Mouse (Mus musculus): ENCODE results near the gene Zfp763. TPM values are rescaled to one million over a fixed set of nuclear protein-coding genes. Genes with fewer than 3 reads are reported as not detected.
A peak's percentile ranks its signal among the peaks of the same experiment; 100 is the strongest.

The Zfp763 gene
- polyA plus RNA-seq, 1 experiment = 1.1 TPM

DNA sequence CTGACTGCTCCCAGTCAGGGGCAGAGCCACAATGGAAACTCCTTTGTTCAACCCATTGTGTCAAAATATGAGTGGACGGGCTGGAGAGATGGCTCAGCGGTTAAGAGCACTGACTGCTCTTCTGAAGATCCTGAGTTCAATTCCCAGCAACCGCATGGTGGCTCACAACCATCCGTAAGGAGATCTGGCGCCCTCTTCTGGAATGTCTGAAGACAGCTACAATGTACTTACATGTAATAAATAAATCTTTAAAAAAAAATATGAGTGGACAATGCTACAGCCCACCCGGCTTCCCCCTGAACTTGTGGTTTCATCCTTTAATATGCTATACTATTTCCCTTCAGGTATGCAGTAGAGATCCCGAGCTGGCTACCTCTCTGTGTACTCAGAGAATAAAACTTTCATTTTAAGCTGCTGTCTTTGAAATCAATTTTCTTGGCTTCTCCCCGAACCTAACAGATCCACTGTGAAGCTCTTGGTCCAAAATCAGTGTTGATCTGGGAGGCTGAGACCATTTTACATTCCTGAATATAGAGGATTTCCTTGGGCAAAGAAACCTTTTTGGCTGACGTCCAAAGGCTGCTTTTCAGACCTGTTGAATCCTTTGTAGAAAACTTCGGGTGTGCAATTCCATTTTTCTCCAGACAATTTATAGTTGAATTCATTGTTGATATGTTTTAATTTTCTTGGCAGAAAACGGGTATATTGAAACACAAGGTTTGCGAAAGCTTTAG, 41.1 kb downstream of the Zfp763 start:
- peak; percentile 11 for DNase-seq
- WGBS = 59% methylated on average over 12 of the region's 12 CpGs
- H3K4me1 ChIP-seq (ENCODE audit: control insufficient read depth, insufficient read depth, low read length) = no peaks in the 10 kb centered on the region; the same call in 1 of the 2 replicates
- TF ChIP-seq POLR2A (IDR thresholded peaks at IDR 0.05; ENCODE audit: borderline replicate concordance, extremely low read depth, low read depth, low read length) (no peak), CTCF (IDR thresholded peaks at IDR 0.05; ENCODE audit: insufficient read depth, low read length) (no peak)
- no peak overlapping the region for H3K4me3 ChIP-seq (replicated peaks; ENCODE audit: extremely low read depth, low read depth, low read length)

DNA sequence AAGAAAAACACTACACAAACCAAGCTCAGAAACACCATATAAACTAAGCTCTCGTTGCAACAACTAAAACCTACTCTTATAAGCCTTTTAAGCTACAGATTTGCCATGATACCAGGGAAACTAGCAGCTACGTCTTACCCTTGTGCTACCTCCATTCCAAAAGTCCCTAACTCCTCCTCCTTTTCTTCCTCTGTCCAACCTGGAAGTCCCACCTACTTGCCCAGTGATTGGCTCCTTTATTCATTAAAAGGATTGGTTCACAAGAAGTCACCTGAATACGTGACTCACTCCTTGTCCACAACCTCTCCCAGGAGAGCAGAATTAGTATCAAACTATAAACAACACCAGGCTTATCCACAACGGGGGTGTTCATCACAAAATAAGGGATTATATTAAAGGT, 46.9 kb downstream of the Zfp763 start:
- TF ChIP-seq POLR2A (IDR thresholded peaks at IDR 0.05; ENCODE audit: borderline replicate concordance, extremely low read depth, low read depth, low read length) (no peak), CTCF (IDR thresholded peaks at IDR 0.05; ENCODE audit: insufficient read depth, low read length) (no peak)
- Histone ChIP-seq H3K4me1 (ENCODE audit: control insufficient read depth, insufficient read depth, low read length) (no peaks in the 10 kb centered on the region), H3K4me3 (replicated peaks; ENCODE audit: extremely low read depth, low read depth, low read length) (no peak overlapping the region)
- 77% methylated on average over 4 of the region's 4 CpGs for WGBS
- no peak for DNase-seq

GRCm38 (mm10) chr17:32981361-32981760, 51.8 kb downstream of the Zfp763 start:
- 73% methylated on average over 4 of the region's 4 CpGs for WGBS
- Histone ChIP-seq H3K4me1 (ENCODE audit: control insufficient read depth, insufficient read depth, low read length) (no peaks in the 10 kb centered on the region), H3K4me3 (replicated peaks; ENCODE audit: extremely low read depth, low read depth, low read length) (no peak overlapping the region)
- no peak for TF ChIP-seq CTCF (IDR thresholded peaks at IDR 0.05; ENCODE audit: insufficient read depth, low read length)
- DNase-seq = no peak

Other genes with a start within 250 kb of the Zfp763 start
- gene Zfp871, start 245.1 kb downstream of the Zfp763 start, polyA plus RNA-seq (2012; rRNA removed) = 8.2 and 13.8 TPM in 2 replicates
- 0.06 TPM in 1 of 2 replicates, not detected in the other for gene Zfp811, start 223.5 kb downstream of the Zfp763 start, polyA plus RNA-seq (2012; rRNA removed)
- gene Zfp799, start 203.1 kb downstream of the Zfp763 start, polyA plus RNA-seq (2012; rRNA removed) = 2.4 and 5.8 TPM in 2 replicates
- gene Zfp870, start 141.8 kb downstream of the Zfp763 start, polyA plus RNA-seq (2012; rRNA removed) = 0.88 and 1.7 TPM in 2 replicates
- 0.26 and 0.57 TPM in 2 replicates for gene Cyp4f14, start 116.1 kb downstream of the Zfp763 start, polyA plus RNA-seq (2012; rRNA removed)
- gene Cyp4f13, start 86.0 kb downstream of the Zfp763 start, polyA plus RNA-seq (2012; rRNA removed) = 40.4 and 51.4 TPM in 2 replicates
- 0.61 and 0.85 TPM in 2 replicates for gene Zfp472, start 67.6 kb downstream of the Zfp763 start, polyA plus RNA-seq (2012; rRNA removed)
- gene Zfp952, start 40.3 kb downstream of the Zfp763 start, polyA plus RNA-seq (2012; rRNA removed) = 2.7 and 4.3 TPM in 2 replicates
- gene 4921501E09Rik, start 34.7 kb upstream of the Zfp763 start, polyA plus RNA-seq (2012; rRNA removed) = not detected in 2 replicates
- gene Zfp563, start 55.9 kb upstream of the Zfp763 start, polyA plus RNA-seq (2012; rRNA removed) = 1.2 and 2.2 TPM in 2 replicates
- gene Morc2b, start 106.3 kb upstream of the Zfp763 start, polyA plus RNA-seq (2012; rRNA removed) = not detected in 2 replicates
- not detected in 2 replicates for gene Olfr55, start 135.0 kb upstream of the Zfp763 start, polyA plus RNA-seq (2012; rRNA removed)
- not detected in 2 replicates for gene Olfr239, start 157.9 kb upstream of the Zfp763 start, polyA plus RNA-seq (2012; rRNA removed)
- not detected in 2 replicates for gene Olfr1564, start 188.3 kb upstream of the Zfp763 start, polyA plus RNA-seq (2012; rRNA removed)
- gene Zfp955a, start 221.7 kb upstream of the Zfp763 start, polyA plus RNA-seq (2012; rRNA removed) = 0.54 and 1.4 TPM in 2 replicates
- not detected in 2 replicates for gene Olfr63, start 231.3 kb upstream of the Zfp763 start, polyA plus RNA-seq (2012; rRNA removed)